12 mouse cellular contexts compared by ENCODE assay signal in genomic region chr9:70049416-70049783, GRCm38 (mm10). TPM values are rescaled to one million over a fixed set of nuclear protein-coding genes. Genes with fewer than 3 reads are reported as not detected.
A peak's percentile ranks its signal among the peaks of the same experiment; 100 is the strongest.
DNase-seq lines count a peak whose midpoint lies in the region; ATAC-seq and TF ChIP-seq lines count a peak whose summit lies in the region.
"Had no signal": no experiment of that assay in that cellular context is flagged by ENCODE, and none has a peak within 500 bp of the region (broad histone marks: within the 10 kb centered on the region; RNA-seq: fewer than 3 reads in every experiment).

No protein-coding gene starts in this region.

- no peaks in the 10 kb centered on the region for H3K36me3 ChIP-seq in lung, embryonic 16.5 days (ENCODE audit: control insufficient read depth, insufficient read depth, low read length)
- no peaks in the 10 kb centered on the region for H3K36me3 ChIP-seq in small intestine, adult 2 months (ENCODE audit: control insufficient read depth, insufficient read depth, low read length)

- peaks cover 27% of the 10 kb centered on the region for H3K4me1 ChIP-seq in lung, embryonic 16.5 days (replicated peaks; ENCODE audit: control insufficient read depth, insufficient read depth, low read length)
- H3K4me1 ChIP-seq in lung, adult 2 months (ENCODE audit: control insufficient read depth, insufficient read depth, low read length) = no peaks in the 10 kb centered on the region
- H3K4me1 ChIP-seq in embryonic fibroblast, embryonic 13.5 days (ENCODE audit: control insufficient read depth, insufficient read depth, low read length) = peaks cover 15% of the 10 kb centered on the region
- H3K4me1 ChIP-seq in small intestine, adult 2 months (ENCODE audit: control insufficient read depth, insufficient read depth, insufficient read length, low read length) = peaks cover 48% of the 10 kb centered on the region

- no peak for TF ChIP-seq CTCF in lung, adult 2 months (IDR thresholded peaks at IDR 0.05; ENCODE audit: insufficient read depth, low read length)
- no peak for TF ChIP-seq CTCF in embryonic fibroblast, embryonic 13.5 days (IDR thresholded peaks at IDR 0.05; ENCODE audit: borderline replicate concordance, insufficient read depth, low read length)
- no peak for TF ChIP-seq CTCF in small intestine, adult 2 months (IDR thresholded peaks at IDR 0.05; ENCODE audit: extremely low read depth, insufficient read length, insufficient replicate concordance, low read depth, low read length)

- H3K4me2 ChIP-seq in lung, embryonic 16.5 days (ENCODE audit: low read depth, low read length) = peak overlapping the region; percentile 4; the same call in 1 of the 2 replicates

- 15% methylated on average over 3 of the region's 3 CpGs for WGBS in lung, embryonic 16.5 days
- WGBS in lung, adult 2 months = 32% methylated on average over 3 of the region's 3 CpGs
- WGBS in small intestine, adult 2 months = 60% methylated on average over 3 of the region's 3 CpGs

- DNase-seq in gastrocnemius, postnatal 10 days = peak; percentile 6
- DNase-seq in gastrocnemius, postnatal 4 days (ENCODE audit: low spot score in 2 of 2) = no peak
- no peak for DNase-seq in lung, adult 2 months
- DNase-seq in layer of hippocampus, postnatal 14 days (ENCODE audit: low spot score in 2 of 2) = no peak
- DNase-seq in natural killer cell, adult 2 months (ENCODE audit: low spot score in 2 of 2) = no peak
- DNase-seq: adrenal gland, postnatal 25 days; thymus, postnatal 36 days had no signal

- no peaks in the 10 kb centered on the region for H3K27me3 ChIP-seq in lung, embryonic 16.5 days (ENCODE audit: control insufficient read depth, insufficient read depth, low read depth, low read length)
- no peaks in the 10 kb centered on the region for H3K27me3 ChIP-seq in small intestine, adult 2 months (ENCODE audit: control insufficient read depth, insufficient read depth, low read length)

- no peak overlapping the region for H3K9ac ChIP-seq in lung, embryonic 16.5 days (ENCODE audit: low read length)

- H3K9me3 ChIP-seq in lung, embryonic 16.5 days (ENCODE audit: control insufficient read depth, low read length) = no peaks in the 10 kb centered on the region

- peak overlapping the region; percentile 16; the same call in 1 of the 2 replicates for H3K27ac ChIP-seq in lung, embryonic 16.5 days (ENCODE audit: low read length)
- peak overlapping the region; percentile 70; the same call in 1 of the 2 replicates for H3K27ac ChIP-seq in embryonic fibroblast, embryonic 13.5 days (ENCODE audit: insufficient read depth, low read length)
- H3K27ac ChIP-seq in small intestine, adult 2 months (ENCODE audit: insufficient read depth, low read depth, low read length) = peak overlapping the region; percentile 93; the same call in 1 of the 2 replicates

- H3K4me3 ChIP-seq in lung, embryonic 16.5 days (ENCODE audit: low read length) = no peak overlapping the region
- H3K4me3 ChIP-seq in lung, adult 2 months (replicated peaks; ENCODE audit: extremely low read depth, low read depth, low read length) = no peak overlapping the region
- no peak overlapping the region for H3K4me3 ChIP-seq in embryonic fibroblast, embryonic 13.5 days (ENCODE audit: insufficient read depth, low read length)
- H3K4me3 ChIP-seq in small intestine, adult 2 months (ENCODE audit: low read depth, low read length) = no peak overlapping the region

- TF ChIP-seq POLR2A in lung, adult 2 months (IDR thresholded peaks at IDR 0.05; ENCODE audit: borderline replicate concordance, extremely low read depth, low read depth, low read length) = no peak
- no peak for TF ChIP-seq POLR2A in embryonic fibroblast, embryonic 13.5 days (IDR thresholded peaks at IDR 0.05; ENCODE audit: low read depth, low read length)
- TF ChIP-seq POLR2A in small intestine, adult 2 months (IDR thresholded peaks at IDR 0.05; ENCODE audit: low read depth, low read length) = no peak

- ATAC-seq in lung, embryonic 16.5 days (ENCODE audit: low read depth) = peak; percentile 52

RNA-seq across cellular contexts. Expression of gene Gcnt3, which starts 11.5 kb away (rescaled TPM):
- total RNA-seq in gastrocnemius, postnatal 10 days (2021) = not detected
- total RNA-seq in gastrocnemius, postnatal 4 days (2021) = not detected
- polyA plus RNA-seq in lung, embryonic 16.5 days (2015; fragmentation: Nextera tagmentation; extraction: Ambion mirVana) = 0.05 and 0.08 TPM in 2 replicates
- polyA plus RNA-seq in lung, adult 2 months (2012; rRNA removed) = 0.14 TPM in 1 of 2 replicates, not detected in the other
- polyA plus RNA-seq in embryonic fibroblast, embryonic 13.5 days (2011; ENCODE audit: insufficient read length, low read depth, missing spikeins) = not detected in 2 replicates
- polyA plus RNA-seq in small intestine, adult 2 months (2012; rRNA removed) = 5.6 and 9.8 TPM in 2 replicates
- not detected for total RNA-seq in layer of hippocampus, postnatal 14 days (2021)
- total RNA-seq: adrenal gland, postnatal 25 days; gastrocnemius, adult 8-10 months; left cerebral cortex, postnatal 14 days had no signal

RNA-seq across cellular contexts. Expression of gene Gtf2a2, which starts 37.0 kb away (rescaled TPM):
- total RNA-seq in gastrocnemius, postnatal 10 days (2021) = 10 to 100 TPM; 58.5 to 62.1 TPM
- 10 to 100 TPM; 59.9 to 79.1 TPM for total RNA-seq in gastrocnemius, postnatal 4 days (2021)
- polyA plus RNA-seq in lung, embryonic 16.5 days (2015; fragmentation: Nextera tagmentation; extraction: Ambion mirVana) = 178 and 180 TPM in 2 replicates
- 13.0 and 16.4 TPM in 2 replicates for polyA plus RNA-seq in lung, adult 2 months (2012; rRNA removed)
- polyA plus RNA-seq in embryonic fibroblast, embryonic 13.5 days (2011; ENCODE audit: insufficient read length, low read depth, missing spikeins) = 80.0 and 114 TPM in 2 replicates
- 9.2 and 10.1 TPM in 2 replicates for polyA plus RNA-seq in small intestine, adult 2 months (2012; rRNA removed)
- total RNA-seq in layer of hippocampus, postnatal 14 days (2021) = 10 to 100 TPM; 63.3 to 65.0 TPM

Comparison
In these comparisons a context has a peak if more than half of its experiments do, and no peak if none do; other contexts are left out.
1. H3K27ac ChIP-seq: peak in every context shown above with its lines; median percentile 93 in small intestine, adult 2 months; 70 in embryonic fibroblast, embryonic 13.5 days; 16 in lung, embryonic 16.5 days.